Mouse (Mus musculus) kidney, adult 2 months (tissue): ENCODE results near the gene Metrn. TPM values are rescaled to one million over a fixed set of nuclear protein-coding genes. Genes with fewer than 3 reads are reported as not detected.
"Not testable (repeated sequence)": the region's sequence is repeated elsewhere in the genome, so short reads cannot be mapped to it uniquely, and the experiment has no call there.

Source experiments
- DNase-seq: peaks from one replicate; pipeline ENCODE4 v3.0.0; 2021
- H3K27ac ChIP-seq: fragments of 200-500 bp; 2 replicates; pipeline ENCODE4 v1.5.1; 2012; ENCODE audit warnings: low read depth, low read length, control low read depth, inconsistent platforms; ENCODE audit not compliant: insufficient read depth
- H3K27me3 ChIP-seq: fragments of 200-500 bp; replicated peaks from 2 replicates; pipeline ENCODE4 v1.6.1; 2012; ENCODE audit warnings: mild to moderate bottlenecking, moderate library complexity, low read length, inconsistent platforms; ENCODE audit not compliant: control insufficient read depth, insufficient read depth
- H3K36me3 ChIP-seq: fragments of 200-500 bp; 2 replicates; pipeline ENCODE4 v1.6.1; 2012; ENCODE audit warnings: mild to moderate bottlenecking, moderate library complexity, low read length, inconsistent platforms; ENCODE audit not compliant: control insufficient read depth, insufficient read depth
- H3K4me1 ChIP-seq: fragments of 200-500 bp; 2 replicates; pipeline ENCODE4 v1.6.1; 2011; ENCODE audit warnings: low read length; ENCODE audit not compliant: control insufficient read depth, insufficient read depth
- H3K4me3 ChIP-seq: fragments of 200-500 bp; 2 replicates; pipeline ENCODE4 v1.5.1; 2011; ENCODE audit warnings: mild to moderate bottlenecking, low read depth, low read length, control low read depth; ENCODE audit not compliant: insufficient read depth
- CTCF ChIP-seq: fragments of 200-500 bp; conservative IDR thresholded peaks from 2 replicates; pipeline ENCODE4 v1.5.1; 2011; ENCODE audit warnings: low read depth, mild to moderate bottlenecking, control low read depth, low read length, moderate library complexity, mixed read lengths; ENCODE audit not compliant: insufficient read depth, insufficient read length
- POLR2A ChIP-seq: fragments of 200-500 bp; IDR thresholded peaks from one replicate; pipeline ENCODE4 v1.6.1; 2011; ENCODE audit warnings: low read depth, low read length, control low read depth
- WGBS: fragments of 180-500 bp; shearing (Covaris S2); methylation state at CpG from one replicate; pipeline ENCODE4 v1.1.7; 2018; 5-methylcytosine and 5-hydroxymethylcytosine counted together
- polyA plus RNA-seq: library from polyadenylated mRNA; depleted of rRNA; stranded (reverse); fragments of >200 nt; gene quantifications from 2 replicates; pipeline ENCODE4 v1.2.3, GENCODE M21; 2012

Gene Metrn
- polyA plus RNA-seq, 1 experiment: 50.1 TPM

DNA sequence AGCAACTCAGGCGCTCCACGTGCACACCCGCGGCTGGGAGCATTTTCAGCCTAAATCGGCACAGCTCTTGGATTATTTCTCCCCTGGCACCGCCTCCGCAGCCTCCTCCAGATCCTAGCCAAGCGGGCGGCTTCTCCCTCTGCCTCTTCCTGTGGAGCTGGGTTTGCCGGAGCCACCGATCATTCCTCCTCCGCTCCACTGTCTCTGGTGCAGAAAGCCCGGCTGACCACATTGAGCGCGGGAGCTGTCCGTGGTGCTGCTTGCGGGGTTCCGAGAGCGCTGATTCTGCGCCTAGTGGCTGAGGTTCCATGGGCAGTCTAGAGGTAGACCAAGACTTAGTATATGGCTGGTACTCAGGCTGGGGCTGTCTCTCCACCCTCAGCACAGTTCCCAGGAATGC lies 16.5 kb upstream of the Metrn start:
- Histone ChIP-seq H3K4me3 (no peak overlapping the region), H3K27ac (no peak overlapping the region), H3K27me3 (no peaks in the 10 kb centered on the region), H3K36me3 (no peaks in the 10 kb centered on the region), H3K4me1 (0 out of 2 replicates have a peak, but pooled peaks cover 3% of the 10 kb centered on the region)
- WGBS: 2% methylated on average over 20 of the region's 20 CpGs
- peak; percentile 67 for TF ChIP-seq CTCF
- TF ChIP-seq POLR2A: no peak
- DNase-seq: peak; percentile 89

DNA sequence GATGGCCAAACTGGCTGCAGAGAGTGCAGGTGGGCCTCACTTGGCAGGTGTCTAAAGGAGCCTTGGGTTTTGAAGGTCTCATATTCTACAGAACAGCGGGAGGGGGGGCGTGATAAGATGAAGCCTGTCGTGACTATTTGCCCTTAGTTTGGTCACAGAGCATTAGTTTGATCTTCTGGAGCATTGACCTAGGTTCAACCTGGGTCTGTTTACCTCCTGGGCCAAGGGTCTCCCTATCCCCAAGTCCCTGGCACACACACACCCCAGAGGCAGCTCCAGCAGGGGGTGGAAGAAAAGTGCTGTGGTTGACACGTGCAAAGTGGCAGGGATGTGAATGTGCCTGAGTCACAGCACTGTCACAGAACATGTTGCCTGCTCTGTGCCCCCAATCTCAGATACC lies 14.0 kb upstream of the Metrn start:
- H3K36me3 ChIP-seq: no peaks in the 10 kb centered on the region
- DNase-seq: no peak
- 79% methylated on average over 4 of the region's 4 CpGs for WGBS
- TF ChIP-seq POLR2A (no peak), CTCF (no peak)
- no peak overlapping the region for H3K27ac ChIP-seq
- H3K4me1 ChIP-seq: 0 out of 2 replicates have a peak, but pooled peaks cover 3% of the 10 kb centered on the region
- H3K27me3 ChIP-seq: no peaks in the 10 kb centered on the region
- no peak overlapping the region for H3K4me3 ChIP-seq

GRCm38 (mm10) chr17:25809606-25810340 lies 12.8 kb upstream of the Metrn start:
- Histone ChIP-seq H3K4me3 (peak overlapping the region; percentile 63), H3K27me3 (no peaks in the 10 kb centered on the region), H3K36me3 (no peaks in the 10 kb centered on the region), H3K27ac (no peak overlapping the region), H3K4me1 (0 out of 2 replicates have a peak, but pooled peaks cover 3% of the 10 kb centered on the region)
- WGBS: 16% methylated on average over 25 of the region's 25 CpGs
- no peak for TF ChIP-seq CTCF
- no peak for TF ChIP-seq POLR2A
- DNase-seq: no peak

- WGBS: 1% methylated on average over 96 of the region's 100 CpGs
- H3K27me3 ChIP-seq: no peaks in the 10 kb centered on the region
- DNase-seq: peak; percentile 75
Observed at GRCm38 (mm10) chr17:25808789-25809605, 12.1 kb upstream of the Metrn start, which contains the start of gene Fbxl16. Fbxl16 (plus strand) TSS chr17:25809085.

GRCm38 (mm10) chr17:25808028-25808427 lies 11.1 kb upstream of the Metrn start:
- TF ChIP-seq CTCF (no peak), POLR2A (no peak)
- no peak for DNase-seq
- H3K27ac ChIP-seq: no peak overlapping the region
- no peaks in the 10 kb centered on the region for H3K36me3 ChIP-seq
- H3K4me1 ChIP-seq: 0 out of 2 replicates have a peak, but pooled peaks cover 3% of the 10 kb centered on the region
- 49% methylated on average over 5 of the region's 5 CpGs for WGBS
- H3K4me3 ChIP-seq: no peak overlapping the region
- no peaks in the 10 kb centered on the region for H3K27me3 ChIP-seq

More at GRCm38 (mm10) chr17:25808789-25809605, 12.1 kb upstream of the Metrn start, which contains the start of gene Fbxl16:
- 0 out of 2 replicates have a peak, but pooled peaks cover 3% of the 10 kb centered on the region for H3K4me1 ChIP-seq
- H3K27ac ChIP-seq: no peak within 1 kb of the TSS
- H3K4me3 ChIP-seq: peak within 1 kb of the TSS; percentile 63
- H3K36me3 ChIP-seq: no peaks in the 10 kb centered on the region
- TF ChIP-seq CTCF (no peak), POLR2A (no peak)

- not testable (repeated sequence) for H3K4me3 ChIP-seq, H3K27ac ChIP-seq, H3K4me1 ChIP-seq, H3K36me3 ChIP-seq, H3K27me3 ChIP-seq, DNase-seq
- 37% methylated on average over 2 of the region's 2 CpGs for WGBS
Observed at GRCm38 (mm10) chr17:25807452-25807851, 10.5 kb upstream of the Metrn start.

- TF ChIP-seq CTCF: no peak
- no peak for TF ChIP-seq POLR2A
- no peaks in the 10 kb centered on the region for H3K36me3 ChIP-seq
- H3K4me1 ChIP-seq: 0 out of 2 replicates have a peak, but pooled peaks cover 3% of the 10 kb centered on the region
- no peak overlapping the region for H3K27ac ChIP-seq
- DNase-seq: no peak
- H3K4me3 ChIP-seq: no peak overlapping the region
- 73% methylated on average over 4 of the region's 4 CpGs for WGBS
- no peaks in the 10 kb centered on the region for H3K27me3 ChIP-seq
Observed at GRCm38 (mm10) chr17:25806507-25806906, 9.6 kb upstream of the Metrn start.
